Mouse (Mus musculus) bone marrow macrophage, adult 2 months (primary cell): ENCODE measurements at regions not wholly inside any gene's neighbourhood (a gene's known extent, or its start where the extent isn't known, plus 50 kb on each side); places are given as distances from the start of the nearest gene placed in this dataset.

Experiments
- CTCF ChIP-seq: IDR thresholded peaks from 2 replicates; pipeline ENCODE4 v1.5.1; 2012; ENCODE audit warnings: low read depth, mild to moderate bottlenecking, low read length, moderate library complexity
- POLR2A ChIP-seq: IDR thresholded peaks from 2 replicates; pipeline ENCODE4 v1.6.1; 2012; ENCODE audit warnings: mild to moderate bottlenecking, low read depth, low read length, borderline replicate concordance

DNA sequence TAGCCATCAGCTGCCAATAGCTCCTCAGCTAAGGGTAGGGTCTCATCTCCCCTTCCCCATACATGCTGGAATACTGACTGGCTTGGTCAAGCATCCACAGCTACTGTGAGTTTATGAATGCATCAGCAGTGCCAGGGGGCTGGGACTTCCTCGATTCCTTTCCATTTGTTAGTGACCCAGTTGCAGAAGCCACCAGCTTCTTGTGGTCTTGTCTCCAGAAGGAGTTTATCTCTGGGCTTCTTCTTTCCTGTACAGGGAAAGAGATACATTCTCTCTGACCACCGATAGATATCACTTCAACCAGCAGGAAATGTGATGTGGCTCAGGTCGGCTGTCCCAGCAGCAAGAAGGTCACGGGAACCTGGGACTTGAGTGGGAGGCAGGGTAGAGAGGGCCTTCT, 127.0 kb downstream of the 9530068E07Rik start:
- TF ChIP-seq CTCF (no peak), POLR2A (no peak)
